ENCODE assay signal across 8 mouse cellular contexts in genomic region chr1:69138856-69139518, GRCm38 (mm10). TPM values are rescaled to one million over a fixed set of nuclear protein-coding genes. Genes with fewer than 3 reads are reported as not detected.
DNase-seq lines count a peak whose midpoint lies in the region; ATAC-seq and TF ChIP-seq lines count a peak whose summit lies in the region.

No protein-coding gene starts in this region.

- TF ChIP-seq EP300 in lung, postnatal 0 days (IDR thresholded peaks at IDR 0.05): no peak
- no peak for TF ChIP-seq EP300 in stomach, postnatal 0 days (optimal IDR thresholded peaks at IDR 0.05)

- peak; percentile 64; the same call in 1 of the 2 replicates for ATAC-seq in cerebellum, adult (ENCODE audit: insufficient number of reproducible peaks, low FRiP score, low TSS enrichment)
- peak; percentile 67; the same call in 1 of the 2 replicates for ATAC-seq in forebrain, embryonic 15.5 days (replicated peaks)
- ATAC-seq in lung, postnatal 0 days: no peak
- ATAC-seq in stomach, postnatal 0 days (ENCODE audit: low FRiP score, low TSS enrichment): no peak

- H3K9ac ChIP-seq in ES-E14 (ENCODE audit: insufficient read depth, low read depth, low read length, poor library complexity, severe bottlenecking): no peak overlapping the region
- no peak overlapping the region for H3K9ac ChIP-seq in forebrain, embryonic 15.5 days (replicated peaks)
- H3K9ac ChIP-seq in lung, postnatal 0 days (replicated peaks; ENCODE audit: low read depth): no peak overlapping the region
- H3K9ac ChIP-seq in stomach, postnatal 0 days (ENCODE audit: low read length): no peak overlapping the region

- H3K9me3 ChIP-seq in ES-E14 (ENCODE audit: control insufficient read depth, insufficient read depth, low read depth, low read length): no peaks in the 10 kb centered on the region
- H3K9me3 ChIP-seq in forebrain, embryonic 15.5 days: no peaks in the 10 kb centered on the region
- H3K9me3 ChIP-seq in lung, postnatal 0 days (ENCODE audit: low read length): no peaks in the 10 kb centered on the region
- no peaks in the 10 kb centered on the region for H3K9me3 ChIP-seq in stomach, postnatal 0 days (ENCODE audit: control insufficient read depth, low read length)

- in situ Hi-C loops in ES-E14 (cut with MboI; ENCODE audit: low sequenced_read_pairs in 2 of 2, unreplicated experiment in 2 of 2): no loop called here

- no peaks in the 10 kb centered on the region for H3K36me3 ChIP-seq in ES-E14 (ENCODE audit: control insufficient read depth, insufficient read depth, low read length, poor library complexity, severe bottlenecking)
- no peaks in the 10 kb centered on the region for H3K36me3 ChIP-seq in forebrain, embryonic 15.5 days
- no peaks in the 10 kb centered on the region for H3K36me3 ChIP-seq in lung, postnatal 0 days (ENCODE audit: insufficient read depth, low read length)
- H3K36me3 ChIP-seq in stomach, postnatal 0 days (ENCODE audit: control insufficient read depth, insufficient read depth, low read length): no peaks in the 10 kb centered on the region

- no peak overlapping the region for H3K4me2 ChIP-seq in forebrain, embryonic 15.5 days (replicated peaks)
- no peak overlapping the region for H3K4me2 ChIP-seq in lung, postnatal 0 days (replicated peaks; ENCODE audit: low read depth, low read length)
- H3K4me2 ChIP-seq in stomach, postnatal 0 days (replicated peaks; ENCODE audit: low read depth): no peak overlapping the region

- 0 out of 2 replicates have a peak, but pooled peaks cover 2% of the 10 kb centered on the region for H3K27me3 ChIP-seq in forebrain, embryonic 15.5 days
- no peaks in the 10 kb centered on the region for H3K27me3 ChIP-seq in lung, postnatal 0 days (replicated peaks; ENCODE audit: insufficient read depth, low read length)
- H3K27me3 ChIP-seq in stomach, postnatal 0 days (ENCODE audit: control insufficient read depth, insufficient read depth, low read length): no peaks in the 10 kb centered on the region

- peak; percentile 79 for TF ChIP-seq CTCF in lung, postnatal 0 days (IDR thresholded peaks at IDR 0.05)
- peak; percentile 88 for TF ChIP-seq CTCF in stomach, postnatal 0 days (IDR thresholded peaks at IDR 0.05; ENCODE audit: low read depth)

- peak; percentile 54 for DNase-seq in gastrocnemius, adult 18-20 months (ENCODE audit: low spot score)
- no peak for DNase-seq in gastrocnemius, postnatal 25 days
- peak; percentile 40 for DNase-seq in ES-E14 (ENCODE audit: low read depth, low spot score)
- DNase-seq in layer of hippocampus, adult 11-12 months (ENCODE audit: low spot score): peak; percentile 58
- peak; percentile 88 for DNase-seq in lung, postnatal 0 days (ENCODE audit: low spot score)
- DNase-seq in stomach, postnatal 0 days (ENCODE audit: low spot score): peak; percentile 40

- no peaks in the 10 kb centered on the region for H3K4me1 ChIP-seq in ES-E14 (ENCODE audit: control insufficient read depth in 2 of 2, insufficient read depth in 2 of 2, low read length in 2 of 2, poor library complexity in 1 of 2)
- H3K4me1 ChIP-seq in forebrain, embryonic 15.5 days: no peaks in the 10 kb centered on the region
- no peaks in the 10 kb centered on the region for H3K4me1 ChIP-seq in lung, postnatal 0 days (ENCODE audit: insufficient read depth, low read depth, low read length)
- no peaks in the 10 kb centered on the region for H3K4me1 ChIP-seq in stomach, postnatal 0 days (replicated peaks; ENCODE audit: control insufficient read depth, insufficient read depth)

- 39% methylated on average over 4 of the region's 4 CpGs for WGBS in forebrain, embryonic 15.5 days
- 36% methylated on average over 4 of the region's 4 CpGs for WGBS in lung, postnatal 0 days
- 35% methylated on average over 4 of the region's 4 CpGs for WGBS in stomach, postnatal 0 days

- H3K4me3 ChIP-seq in ES-E14 (ENCODE audit: insufficient read depth in 1 of 2, low read depth in 1 of 2, low read length in 2 of 2, poor library complexity in 1 of 2, severe bottlenecking in 1 of 2): no peak overlapping the region
- no peak overlapping the region for H3K4me3 ChIP-seq in forebrain, embryonic 15.5 days
- H3K4me3 ChIP-seq in lung, postnatal 0 days (ENCODE audit: low read depth, low read length): no peak overlapping the region
- no peak overlapping the region for H3K4me3 ChIP-seq in stomach, postnatal 0 days (ENCODE audit: low read depth, low read length)

- H3K27ac ChIP-seq in ES-E14 (ENCODE audit: insufficient read depth, low read depth, low read length, poor library complexity, severe bottlenecking): no peak overlapping the region
- H3K27ac ChIP-seq in forebrain, embryonic 15.5 days (replicated peaks): no peak overlapping the region
- no peak overlapping the region for H3K27ac ChIP-seq in lung, postnatal 0 days (ENCODE audit: low read length)
- H3K27ac ChIP-seq in stomach, postnatal 0 days (replicated peaks): no peak overlapping the region

TF ChIP-seq in ES-E14, 5 proteins besides CTCF, POLR2A, EP300 and RAD21:
- TF ChIP-seq HCFC1 (IDR thresholded peaks at IDR 0.05; ENCODE audit: borderline replicate concordance, insufficient read depth, low read length): no peak
- peak; percentile 44; the same call in 1 of the 2 replicates for TF ChIP-seq ZC3H11A (IDR thresholded peaks at IDR 0.05; ENCODE audit: borderline replicate concordance, low read depth, low read length)
- TF ChIP-seq MAFK (IDR thresholded peaks at IDR 0.05; ENCODE audit: insufficient read depth, low read depth, low read length): no peak
- peak; percentile 76; the same call in 1 of the 2 replicates for TF ChIP-seq ZNF384 (IDR thresholded peaks at IDR 0.05; ENCODE audit: low read depth, low read length)
- no peak for TF ChIP-seq CHD2 (IDR thresholded peaks at IDR 0.05; ENCODE audit: low read depth, low read length)

RNA-seq across cellular contexts. Expression of gene Erbb4, which starts 31.1 kb away (rescaled TPM):
- total RNA-seq in gastrocnemius, adult 18-20 months (2021): under 1 TPM; 0.18 to 0.33 TPM
- under 1 TPM; 0.13 to 0.67 TPM for total RNA-seq in gastrocnemius, postnatal 25 days (2021)
- under 0.01 TPM in 1 of 2 replicates, not detected in the other for total RNA-seq in ES-E14 (2012; rRNA removed)
- 14.2 and 17.4 TPM in 2 replicates for polyA plus RNA-seq in forebrain, embryonic 15.5 days (2015; fragmentation: Nextera tagmentation; extraction: Ambion mirVana)
- polyA plus RNA-seq in lung, postnatal 0 days (2015; fragmentation: Nextera tagmentation; extraction: Ambion mirVana): 0.02 and 0.05 TPM in 2 replicates
- polyA plus RNA-seq in stomach, postnatal 0 days (2015; fragmentation: Nextera tagmentation; extraction: Ambion mirVana): 0.01 TPM in 1 of 2 replicates, not detected in the other

Comparison
In these comparisons a context has a peak if more than half of its experiments do, and no peak if none do; other contexts are left out.
1. ATAC-seq: peak in cerebellum, adult (single experiment) and forebrain, embryonic 15.5 days (single experiment); none in lung, postnatal 0 days (single experiment) and stomach, postnatal 0 days (single experiment).